ENCODE assay signal across 8 mouse cellular contexts in the genomic region with DNA sequence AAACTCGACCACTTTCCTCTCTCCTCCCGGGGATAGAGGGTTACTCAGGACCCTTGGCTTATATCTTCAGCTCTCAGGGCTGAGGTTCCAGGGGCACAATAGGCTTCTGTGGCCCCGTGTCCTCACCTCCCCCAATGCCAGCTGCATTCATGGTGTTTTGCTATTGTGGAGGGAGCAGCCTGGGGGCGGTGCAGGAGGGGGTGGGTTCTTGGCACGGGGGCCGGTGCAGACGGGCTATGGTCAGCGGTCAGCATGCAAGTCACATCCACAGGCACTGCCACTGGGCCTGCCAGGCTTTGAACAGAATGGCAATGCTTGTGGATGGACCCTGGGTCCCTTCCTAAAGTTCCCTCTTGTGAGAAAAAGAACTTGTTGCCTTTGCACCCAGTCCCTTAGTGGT. TPM values are rescaled to one million over a fixed set of nuclear protein-coding genes. Genes with fewer than 3 reads are reported as not detected.
DNase-seq lines count a peak whose midpoint lies in the region; ATAC-seq and TF ChIP-seq lines count a peak whose summit lies in the region.

No protein-coding gene starts in this region.

- TF ChIP-seq CTCF in cortical plate, adult 2 months (IDR thresholded peaks at IDR 0.05; ENCODE audit: extremely low read depth, insufficient read depth, low read length), result no peak

- no peak for ATAC-seq in kidney, embryonic 15.5 days (replicated peaks; ENCODE audit: low FRiP score)
- ATAC-seq in hindbrain, embryonic 13.5 days (ENCODE audit: low FRiP score), result peak; percentile 51
- ATAC-seq in limb, embryonic 11.5 days (ENCODE audit: insufficient number of reproducible peaks, low FRiP score, low TSS enrichment, low read depth), result no peak

- no peaks in the 10 kb centered on the region for H3K9me3 ChIP-seq in kidney, embryonic 15.5 days (replicated peaks)
- H3K9me3 ChIP-seq in hindbrain, embryonic 13.5 days, result no peaks in the 10 kb centered on the region
- H3K9me3 ChIP-seq in limb, embryonic 11.5 days (ENCODE audit: control insufficient read depth, low read length), result no peaks in the 10 kb centered on the region

- H3K27me3 ChIP-seq in kidney, embryonic 15.5 days, result no peaks in the 10 kb centered on the region
- peaks cover 25% of the 10 kb centered on the region for H3K27me3 ChIP-seq in hindbrain, embryonic 13.5 days
- H3K27me3 ChIP-seq in limb, embryonic 11.5 days (ENCODE audit: control insufficient read depth, insufficient read depth, low read length), result no peaks in the 10 kb centered on the region

- H3K36me3 ChIP-seq in kidney, embryonic 15.5 days, result no peaks in the 10 kb centered on the region
- H3K36me3 ChIP-seq in hindbrain, embryonic 13.5 days, result no peaks in the 10 kb centered on the region
- no peaks in the 10 kb centered on the region for H3K36me3 ChIP-seq in limb, embryonic 11.5 days (ENCODE audit: control insufficient read depth, insufficient read depth, low read length)

- H3K4me2 ChIP-seq in kidney, embryonic 15.5 days, result peak overlapping the region; percentile 93
- H3K4me2 ChIP-seq in hindbrain, embryonic 13.5 days, result peak overlapping the region; percentile 98
- H3K4me2 ChIP-seq in limb, embryonic 11.5 days (ENCODE audit: low read depth, severe bottlenecking), result peak overlapping the region; percentile 97; the same call in 1 of the 2 replicates

- H3K4me1 ChIP-seq in kidney, embryonic 15.5 days, result peaks cover 49% of the 10 kb centered on the region
- no peaks in the 10 kb centered on the region for H3K4me1 ChIP-seq in cortical plate, adult 2 months (ENCODE audit: control insufficient read depth, insufficient read depth, low read length)
- H3K4me1 ChIP-seq in hindbrain, embryonic 13.5 days (replicated peaks), result peaks cover 60% of the 10 kb centered on the region
- H3K4me1 ChIP-seq in limb, embryonic 11.5 days (ENCODE audit: control insufficient read depth, insufficient read depth, low read length), result peaks cover 34% of the 10 kb centered on the region

- peak overlapping the region; percentile 5; the same call in 1 of the 2 replicates for H3K9ac ChIP-seq in kidney, embryonic 15.5 days
- no peak overlapping the region for H3K9ac ChIP-seq in hindbrain, embryonic 13.5 days
- H3K9ac ChIP-seq in limb, embryonic 11.5 days (ENCODE audit: low read length), result no peak overlapping the region

- 0 out of 2 replicates have a peak, but pooled peaks have one; percentile 6 for TF ChIP-seq POLR2A in cortical plate, adult 2 months (IDR thresholded peaks at IDR 0.05; ENCODE audit: extremely low read depth, insufficient read depth, low read length)

- H3K4me3 ChIP-seq in kidney, embryonic 15.5 days (replicated peaks), result peak overlapping the region; percentile 79
- peak overlapping the region; percentile 35; the same call in 1 of the 2 replicates for H3K4me3 ChIP-seq in cortical plate, adult 2 months (ENCODE audit: insufficient read depth, low read length)
- peak overlapping the region; percentile 12 for H3K4me3 ChIP-seq in hindbrain, embryonic 13.5 days
- H3K4me3 ChIP-seq in limb, embryonic 11.5 days (ENCODE audit: low read depth, low read length), result no peak overlapping the region

- DNase-seq in kidney, adult 9 months, result no peak
- no peak for DNase-seq in limb, embryonic 11.5 days (ENCODE audit: low spot score)
- peak; percentile 55 to 69 for DNase-seq in right cerebral cortex, postnatal 36 days (ENCODE audit: low spot score in 2 of 2)
- no peak for DNase-seq in natural killer cell, adult 2 months (ENCODE audit: low spot score in 2 of 2)
- DNase-seq in kidney, postnatal 14 days, result no peak

- 20% methylated on average over 8 of the region's 8 CpGs for WGBS in kidney, embryonic 15.5 days
- WGBS in hindbrain, embryonic 13.5 days, result 17% methylated on average over 8 of the region's 8 CpGs
- 54% methylated on average over 8 of the region's 8 CpGs for WGBS in limb, embryonic 11.5 days

- no peak overlapping the region for H3K27ac ChIP-seq in kidney, embryonic 15.5 days
- peak overlapping the region; percentile 82 for H3K27ac ChIP-seq in cortical plate, adult 2 months (ENCODE audit: insufficient read depth, low read length)
- H3K27ac ChIP-seq in hindbrain, embryonic 13.5 days, result peak overlapping the region; percentile 80
- no peak overlapping the region for H3K27ac ChIP-seq in limb, embryonic 11.5 days (replicated peaks; ENCODE audit: low read depth, low read length)

RNA-seq across cellular contexts. Expression of gene Zcchc24, which starts 2.9 kb away (rescaled TPM):
- 18.3 and 21.0 TPM in 2 replicates for polyA plus RNA-seq in kidney, embryonic 15.5 days (2015; fragmentation: Nextera tagmentation; extraction: Ambion mirVana)
- 51.8 and 52.1 TPM in 2 replicates for polyA plus RNA-seq in cortical plate, adult 2 months (2012; rRNA removed)
- 11.9 and 12.2 TPM in 2 replicates for polyA plus RNA-seq in hindbrain, embryonic 13.5 days (2015; fragmentation: Nextera tagmentation; extraction: Ambion mirVana)
- 19.5 and 21.8 TPM in 2 replicates for polyA plus RNA-seq in limb, embryonic 11.5 days (2014; fragmentation: Nextera tagmentation; extraction: Ambion mirVana)

Comparison
In these comparisons a context has a peak if more than half of its experiments do, and no peak if none do; other contexts are left out.
1. H3K27ac ChIP-seq: peak in cortical plate, adult 2 months (single experiment) and hindbrain, embryonic 13.5 days (single experiment); none in kidney, embryonic 15.5 days (single experiment) and limb, embryonic 11.5 days (single experiment).
2. DNase-seq: peak in right cerebral cortex, postnatal 36 days (2 of 2); none in kidney, adult 9 months (single experiment), limb, embryonic 11.5 days (single experiment), natural killer cell, adult 2 months (0 of 2) and kidney, postnatal 14 days (single experiment).
3. Peak in every context shown above with its lines, with median percentiles within 50 percentile points of each other: H3K4me2 ChIP-seq.